Mouse (Mus musculus) large intestine, adult 2 months (tissue): Measurements from ENCODE around the gene Celf2. TPM values are rescaled to one million over a fixed set of nuclear protein-coding genes. Genes with fewer than 3 reads are reported as not detected.

Experiments
- DNase-seq: peaks from one replicate; pipeline ENCODE4 v3.0.0-alpha.2; 2012; ENCODE audit warnings: low read depth, low spot score
- WGBS: fragments of 180-500 bp; shearing (Covaris S2); methylation state at CpG from one replicate; pipeline ENCODE4 v1.1.7; 2018; 5-methylcytosine and 5-hydroxymethylcytosine counted together
- polyA plus RNA-seq: library from polyadenylated mRNA; depleted of rRNA; stranded (reverse); fragments of >200 nt; gene quantifications from 2 replicates; pipeline ENCODE4 v1.2.3, GENCODE M21; 2012

The Celf2 gene
- polyA plus RNA-seq, 1 experiment = 7.2 TPM

DNA sequence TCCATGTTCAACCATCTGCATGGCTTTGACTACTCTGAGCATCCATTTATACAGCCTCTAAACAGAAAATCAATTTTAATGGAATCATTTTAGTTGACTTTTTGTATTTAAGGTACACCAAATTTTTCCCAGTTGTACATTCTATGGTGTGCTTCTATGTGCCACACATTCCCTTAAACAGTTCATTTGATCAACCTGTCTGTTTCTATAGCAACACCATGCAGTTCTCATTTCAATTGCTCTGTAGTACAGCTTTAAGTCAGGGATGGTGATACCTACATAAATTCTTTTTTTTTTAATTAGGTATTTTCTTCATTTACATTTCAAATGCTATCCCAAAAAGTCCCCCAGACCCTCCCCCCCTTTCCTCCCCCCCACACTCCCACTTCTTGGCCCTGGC is 831.9 kb downstream of the Celf2 start:
- no peak for DNase-seq

DNA sequence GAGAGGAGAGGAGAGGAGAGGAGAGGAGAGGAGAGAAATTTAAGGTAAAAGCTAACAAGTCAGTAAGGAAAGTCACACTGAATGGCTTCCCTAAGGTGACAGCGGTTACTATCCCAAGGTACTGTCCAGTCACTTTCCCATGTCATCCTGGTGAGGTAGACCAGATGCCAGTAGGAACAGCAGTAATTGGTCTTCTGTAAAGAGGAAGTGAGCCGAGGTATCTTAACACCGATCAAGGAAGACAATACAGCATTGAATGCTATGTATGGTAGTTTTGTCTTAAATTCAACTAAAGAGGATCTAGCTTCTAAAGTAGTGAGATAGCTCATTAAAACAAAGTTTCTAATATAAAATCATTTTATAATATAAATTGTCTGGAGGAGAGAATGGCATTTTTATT is 835.0 kb downstream of the Celf2 start:
- 80% methylated on average over 3 of the region's 3 CpGs for WGBS
- no peak for DNase-seq

DNA sequence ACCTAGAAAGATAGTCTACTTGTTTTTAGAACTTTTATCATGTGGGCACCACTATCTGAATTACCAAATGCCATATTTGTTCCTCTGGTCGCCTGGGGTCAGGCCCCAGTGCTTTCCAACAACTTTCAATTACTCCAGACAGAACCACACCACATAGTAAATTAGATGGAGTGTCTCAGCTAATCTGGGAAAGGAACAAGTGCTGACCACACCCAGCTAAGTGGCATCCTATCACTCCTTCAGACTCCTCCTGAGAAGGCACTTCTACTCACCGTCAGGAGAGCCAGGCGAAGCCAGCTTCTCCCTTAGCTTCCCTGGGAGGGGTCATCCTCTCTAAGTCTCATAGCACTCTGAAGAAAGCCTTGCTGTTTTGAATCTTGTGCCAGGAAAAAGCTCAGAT is 835.9 kb downstream of the Celf2 start:
- no peak for DNase-seq
- 84% methylated on average over 3 of the region's 3 CpGs for WGBS

DNA sequence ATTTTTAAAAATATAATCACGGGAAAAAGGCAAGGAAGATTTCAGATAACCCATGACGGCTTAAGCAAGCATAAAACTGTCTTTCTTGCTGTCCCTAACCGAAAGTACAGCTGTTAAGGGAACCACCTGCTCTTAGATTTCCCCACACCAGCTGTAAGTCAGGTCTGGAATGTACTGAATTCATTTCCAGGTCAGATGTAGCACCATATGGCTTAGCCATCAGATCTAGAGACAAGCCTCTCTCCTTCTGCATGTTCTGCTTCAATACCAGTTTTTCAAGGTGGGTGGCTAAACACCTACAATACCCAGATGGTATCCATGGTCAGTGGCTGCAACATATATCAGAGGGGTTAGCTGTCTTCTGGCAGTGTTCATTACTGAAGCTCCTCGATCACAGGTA is 841.8 kb downstream of the Celf2 start:
- no peak for DNase-seq
- WGBS = 59% methylated on average over 4 of the region's 4 CpGs

DNA sequence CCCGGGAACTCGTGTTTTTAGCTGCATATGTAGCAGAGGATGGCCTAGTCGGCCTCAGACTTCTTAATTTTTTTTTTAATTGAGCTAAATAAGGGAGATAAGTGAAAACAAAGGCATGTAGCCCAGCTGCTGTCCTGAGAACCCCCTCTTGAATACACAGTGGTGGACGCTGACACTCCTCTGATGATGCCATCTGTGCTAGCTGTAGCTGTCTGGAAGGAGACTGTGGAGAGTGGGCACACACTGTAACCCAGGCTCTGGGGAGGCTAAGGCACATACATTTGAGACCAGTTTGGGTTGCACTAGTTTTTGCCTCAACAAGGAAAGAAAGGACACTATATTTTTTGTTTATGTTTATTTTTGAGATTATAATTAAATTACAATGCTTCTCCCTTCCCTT is 849.5 kb downstream of the Celf2 start:
- no peak for DNase-seq
- WGBS = 81% methylated on average over 4 of the region's 4 CpGs

DNA sequence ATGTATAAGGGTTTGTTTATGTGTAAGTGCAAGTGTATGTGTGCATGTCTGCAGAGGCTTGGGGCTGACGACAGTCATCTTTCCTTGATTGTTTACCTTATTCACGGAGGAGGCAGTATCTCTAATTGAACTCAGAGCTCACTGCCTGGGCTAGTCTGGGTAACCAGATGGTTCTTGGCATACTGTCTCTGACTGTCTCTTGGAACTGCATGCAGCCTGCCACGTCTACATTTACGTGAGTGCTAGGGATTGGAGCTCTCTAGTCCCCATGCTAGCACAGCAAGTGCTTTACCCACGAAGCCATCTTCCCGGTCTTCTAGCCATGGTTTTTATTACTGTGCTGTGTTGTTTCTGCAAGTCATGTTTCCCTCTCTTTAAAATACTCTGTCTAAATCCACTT is 855.6 kb downstream of the Celf2 start:
- 57% methylated on average over 6 of the region's 6 CpGs for WGBS
- DNase-seq = no peak

DNA sequence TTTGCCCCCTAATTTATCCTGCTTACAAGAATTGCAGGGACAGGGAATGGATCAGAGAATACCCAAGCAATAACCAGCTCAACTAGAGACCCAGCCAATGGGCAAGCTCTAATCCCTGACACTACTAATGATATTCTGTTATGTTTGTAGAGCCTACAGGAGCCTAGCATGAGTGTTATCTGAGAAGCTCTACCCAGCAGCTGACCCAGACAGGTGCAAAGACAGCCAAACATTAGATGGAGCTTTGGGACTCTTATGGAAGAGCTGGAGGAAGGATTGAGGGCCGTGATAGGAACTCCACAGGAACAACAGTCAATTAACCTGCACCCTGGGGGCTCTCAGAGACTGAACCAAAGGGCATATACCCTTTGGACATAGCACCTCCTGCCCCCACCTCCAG is 857.7 kb downstream of the Celf2 start:
- no peak for DNase-seq
- 73% methylated on average over 1 of the region's 1 CpGs for WGBS

DNA sequence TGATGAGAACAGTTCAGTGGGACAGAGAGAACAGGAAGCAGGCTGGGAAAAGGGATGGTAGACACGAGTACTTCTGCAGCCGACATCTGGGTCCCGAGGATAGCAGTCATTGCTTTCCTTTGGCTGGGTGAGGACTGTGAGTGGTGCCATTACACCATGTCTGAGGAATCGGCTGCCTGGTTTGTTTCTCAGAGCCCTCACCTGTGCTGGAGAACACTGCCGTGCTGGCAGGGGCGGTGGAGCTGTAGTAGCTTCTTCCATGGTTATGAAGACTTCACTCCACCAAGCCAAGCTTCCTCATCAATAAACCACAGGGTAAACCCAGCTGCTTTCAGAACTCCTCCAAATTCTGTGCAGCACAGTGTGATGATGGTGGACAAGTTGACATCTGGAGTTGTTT is 860.5 kb downstream of the Celf2 start:
- 83% methylated on average over 6 of the region's 6 CpGs for WGBS
- DNase-seq = no peak

DNA sequence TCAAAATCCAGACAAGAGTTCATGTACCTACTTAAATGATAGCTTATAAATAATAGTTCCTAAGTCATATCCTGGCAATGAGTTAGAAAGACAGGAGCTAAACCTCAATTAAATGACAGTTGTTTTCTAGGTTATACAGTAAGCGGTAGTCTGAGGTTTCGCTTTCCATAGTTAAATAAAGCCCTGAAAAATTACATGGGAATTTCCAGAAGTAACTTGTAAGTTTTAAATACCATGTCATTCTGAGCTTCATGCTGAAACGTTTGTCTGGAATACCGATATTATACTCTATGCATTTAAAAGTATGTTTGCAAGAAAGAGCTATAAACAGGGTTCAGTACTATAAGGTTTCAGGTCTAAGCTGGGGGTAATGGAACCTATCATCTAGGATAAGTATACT is 862.3 kb downstream of the Celf2 start:
- DNase-seq = no peak
- 76% methylated on average over 4 of the region's 4 CpGs for WGBS

DNA sequence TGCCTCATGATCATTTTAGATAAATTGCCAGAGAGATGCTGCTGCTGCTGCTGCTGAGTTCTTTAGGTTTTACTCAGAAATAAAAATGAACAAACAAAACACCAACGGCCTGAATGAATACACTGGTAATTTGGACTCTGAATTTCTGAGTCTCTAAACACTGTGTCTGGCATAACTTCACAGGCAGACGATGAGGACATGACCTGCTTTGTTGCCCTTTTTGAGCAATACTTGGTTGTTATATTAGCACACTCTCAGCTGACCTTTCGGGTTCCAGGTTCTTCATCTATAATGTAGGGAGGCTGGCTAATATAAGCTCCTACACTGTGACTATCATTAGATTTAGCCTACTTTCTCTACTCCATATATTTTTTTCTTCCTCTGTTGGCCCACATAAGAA is 863.0 kb downstream of the Celf2 start:
- 46% methylated on average over 3 of the region's 3 CpGs for WGBS
- DNase-seq = no peak

DNA sequence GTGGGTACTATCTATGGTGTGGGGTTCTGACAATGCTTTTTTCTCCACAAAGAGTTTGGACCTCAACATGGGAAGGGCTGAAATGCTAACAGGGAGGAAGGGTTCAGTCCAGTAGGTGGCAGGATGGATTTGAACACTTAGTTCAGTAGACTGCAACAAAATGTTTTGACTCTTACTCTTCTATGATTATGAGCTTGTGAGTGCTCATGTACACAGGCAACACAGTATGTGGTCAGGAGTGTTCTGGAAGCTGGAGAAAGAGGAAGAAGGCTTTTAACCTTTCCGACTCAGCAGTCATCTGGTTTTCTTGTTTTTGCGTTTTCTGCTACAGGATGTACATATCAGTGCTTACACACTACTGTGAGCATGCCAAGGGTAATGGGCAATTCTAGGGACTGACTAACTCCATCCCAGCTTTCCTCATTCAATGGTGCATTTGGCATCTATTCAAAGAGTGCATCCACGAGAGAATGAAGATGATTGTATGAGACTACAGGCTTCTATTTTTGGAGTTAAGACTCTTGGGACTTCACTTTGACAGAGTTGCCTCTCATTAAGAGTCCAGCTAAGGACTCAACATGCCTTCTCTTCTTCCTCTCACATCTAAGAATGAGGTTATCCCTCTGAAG is 867.0 kb downstream of the Celf2 start:
- 67% methylated on average over 3 of the region's 3 CpGs for WGBS
- no peak for DNase-seq

DNA sequence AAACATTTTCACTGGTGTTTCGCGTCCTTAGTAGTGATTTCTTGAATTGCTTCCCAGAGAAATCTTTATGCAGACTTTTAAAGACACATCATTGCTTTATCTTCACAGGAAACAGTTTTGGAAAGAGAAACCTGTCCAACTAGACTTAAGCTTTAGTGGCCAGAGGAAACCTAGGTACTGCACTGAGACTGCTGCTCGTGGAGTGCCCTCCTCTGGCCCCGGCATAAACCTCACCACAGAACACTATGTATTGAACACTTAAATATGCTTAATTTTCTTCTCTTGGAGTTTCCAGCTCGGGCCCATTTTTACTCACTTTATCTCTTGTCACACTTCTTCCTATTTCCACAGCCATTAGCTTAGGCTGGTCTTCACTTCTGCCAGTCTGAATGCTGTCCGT is 870.0 kb downstream of the Celf2 start:
- WGBS = 83% methylated on average over 6 of the region's 6 CpGs
- DNase-seq = no peak

DNA sequence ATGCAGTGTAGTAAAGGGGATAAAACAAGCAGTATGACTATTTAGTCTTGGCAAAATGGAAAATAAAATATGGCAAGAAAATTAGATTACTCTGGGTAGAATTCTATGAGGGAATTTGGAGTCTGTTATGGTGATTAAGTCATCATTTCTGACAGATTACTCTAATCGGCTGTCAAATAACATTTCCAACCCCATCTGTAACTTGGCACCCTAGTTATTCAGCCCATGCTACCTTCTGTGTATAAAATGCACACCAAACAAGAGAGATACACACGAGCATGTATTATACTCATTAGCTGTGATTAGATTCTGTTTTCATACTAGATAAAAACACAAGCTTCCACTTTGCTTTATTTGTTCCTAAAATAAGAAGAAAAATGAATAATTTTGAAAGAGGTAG is 872.2 kb downstream of the Celf2 start:
- no peak for DNase-seq
- 85% methylated on average over 2 of the region's 2 CpGs for WGBS

DNA sequence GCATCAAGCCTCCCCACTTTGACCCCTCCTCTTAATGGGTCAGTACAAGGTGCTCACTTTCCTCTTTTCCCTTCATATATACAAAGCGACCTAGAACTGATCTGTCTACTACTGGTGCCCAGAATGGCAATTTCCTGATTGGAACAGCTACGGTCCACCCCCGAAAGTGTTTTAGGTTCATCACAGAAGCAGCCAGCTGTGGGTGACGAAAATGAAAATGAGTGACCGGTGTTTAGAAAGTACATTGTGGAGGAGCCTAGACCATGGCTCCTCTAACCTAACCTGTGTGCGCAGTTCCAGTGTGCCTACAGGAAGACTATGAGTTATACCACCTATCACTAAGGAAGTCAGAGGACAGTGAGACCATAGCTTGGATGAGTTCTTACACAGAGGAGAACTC is 874.5 kb downstream of the Celf2 start:
- DNase-seq = no peak
- whole genome bisulfite sequencing = 91% methylated on average over 6 of the region's 6 CpGs

DNA sequence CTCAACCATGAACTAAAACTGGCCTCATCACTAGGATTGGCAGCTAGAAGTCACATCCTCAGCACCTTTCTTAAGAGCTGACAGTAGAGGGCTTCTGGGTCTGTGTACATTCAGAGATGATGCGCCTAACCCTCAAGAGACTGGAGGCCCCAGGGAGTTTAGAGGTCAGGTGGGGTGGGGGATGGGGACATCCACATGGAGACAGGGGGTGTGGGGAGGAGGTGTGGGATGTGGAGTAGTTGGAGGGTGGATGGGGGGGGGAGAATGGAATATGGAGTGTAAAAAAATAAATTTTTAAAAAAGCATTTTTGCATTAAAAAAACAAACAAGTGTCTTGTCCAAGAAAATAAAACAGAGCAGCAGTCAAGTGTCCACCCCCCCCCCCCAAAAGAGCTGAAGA is 876.2 kb downstream of the Celf2 start:
- WGBS = 89% methylated on average over 1 of the region's 1 CpGs
- no peak for DNase-seq

DNA sequence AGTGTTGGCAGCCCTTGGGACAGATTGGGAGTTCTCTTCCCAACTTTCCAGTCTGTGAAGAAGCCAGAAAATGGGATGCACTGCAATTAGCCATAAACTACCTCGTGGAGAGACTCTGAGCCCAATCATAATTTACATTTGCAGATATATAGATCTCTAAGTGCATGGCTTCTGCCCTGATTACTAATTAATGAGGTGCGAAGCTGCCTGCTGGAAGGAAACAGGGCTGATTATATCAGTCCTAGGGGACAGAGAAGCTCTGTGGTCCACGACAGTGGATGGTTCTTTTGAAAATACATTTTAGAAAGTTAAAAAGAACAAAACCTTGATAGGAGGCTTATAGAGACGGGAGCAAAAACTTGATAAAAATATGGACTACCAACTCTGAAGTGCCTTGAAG is 885.6 kb downstream of the Celf2 start:
- WGBS = 79% methylated on average over 4 of the region's 4 CpGs
- DNase-seq = no peak

DNA sequence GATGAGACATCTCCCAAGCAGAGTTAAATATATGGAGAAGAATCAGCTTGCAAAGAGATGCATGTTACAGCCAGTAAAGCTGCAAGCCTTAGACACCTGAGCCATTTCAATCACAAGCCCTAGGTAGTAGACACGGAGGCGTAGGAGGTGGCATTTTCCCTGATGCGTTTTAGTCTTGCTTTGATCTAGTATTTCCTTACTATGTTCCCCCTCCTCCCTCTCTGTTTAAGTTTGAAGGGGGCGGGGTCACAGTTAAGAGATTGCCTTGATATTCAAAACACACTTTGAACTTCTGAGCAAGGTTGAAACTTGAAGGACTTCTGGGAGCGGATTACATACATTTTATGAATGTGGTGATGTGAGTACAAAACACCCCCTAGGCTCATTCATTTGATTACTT is 887.3 kb downstream of the Celf2 start:
- 42% methylated on average over 5 of the region's 5 CpGs for WGBS
- no peak for DNase-seq

DNA sequence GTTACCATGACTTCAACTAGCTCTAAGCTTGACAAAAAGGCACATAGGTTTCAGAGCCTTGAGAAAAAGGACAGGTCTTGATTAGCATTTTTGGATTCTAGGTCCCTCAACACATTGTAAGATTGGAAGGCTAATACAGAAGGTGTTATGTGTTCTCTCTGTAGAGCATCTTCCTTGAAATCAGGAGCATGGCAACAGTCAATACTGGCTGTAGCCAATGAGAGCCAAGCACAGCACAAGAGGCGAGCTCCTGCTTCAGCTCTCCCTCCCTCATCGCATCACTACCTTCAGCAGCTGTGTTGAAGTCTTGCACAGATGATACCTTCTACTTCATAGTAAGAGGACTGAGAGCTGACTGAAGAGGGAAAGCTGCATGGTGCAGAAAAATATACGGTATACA is 890.5 kb downstream of the Celf2 start:
- DNase-seq = no peak
- WGBS = 90% methylated on average over 3 of the region's 3 CpGs

DNA sequence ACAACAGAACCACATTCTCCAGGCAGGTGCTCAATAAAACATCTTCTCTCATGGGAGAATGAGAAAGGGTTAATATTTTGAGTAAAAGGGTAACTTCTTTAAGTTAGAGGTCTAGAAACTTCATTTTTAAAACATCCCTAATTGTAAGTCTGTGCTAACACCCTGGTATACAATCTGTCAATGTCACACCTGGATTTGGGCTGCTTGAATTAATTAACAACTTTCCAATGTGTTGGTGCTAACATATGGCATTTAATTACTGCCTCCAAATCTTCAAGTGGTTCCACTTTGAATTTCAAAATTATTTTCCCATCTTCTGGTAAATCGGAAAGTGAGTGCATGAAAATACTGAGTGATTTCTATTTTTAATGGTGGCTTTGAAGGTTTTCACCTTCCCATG is 890.9 kb downstream of the Celf2 start:
- WGBS = 89% methylated on average over 1 of the region's 1 CpGs
- no peak for DNase-seq

DNA sequence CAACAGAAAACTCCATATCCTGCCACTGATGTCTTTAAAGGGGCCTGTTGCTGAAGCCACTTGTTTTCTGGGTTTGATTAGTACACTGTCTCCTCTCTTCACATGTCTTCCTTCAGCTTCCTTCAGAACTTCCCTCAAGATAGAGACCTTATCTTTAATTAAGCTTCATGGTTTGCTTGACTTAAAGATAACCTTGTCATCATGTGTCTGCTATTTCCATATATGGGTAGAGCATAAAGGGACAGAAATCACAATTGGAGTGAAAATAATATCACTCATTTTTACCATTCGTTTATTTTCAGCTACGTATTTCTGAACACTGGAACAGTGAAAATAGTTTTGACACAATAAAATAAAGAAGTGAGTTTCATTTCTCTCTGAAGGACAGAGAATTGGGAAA is 905.0 kb downstream of the Celf2 start:
- no peak for DNase-seq
- 82% methylated on average over 2 of the region's 2 CpGs for WGBS

DNA sequence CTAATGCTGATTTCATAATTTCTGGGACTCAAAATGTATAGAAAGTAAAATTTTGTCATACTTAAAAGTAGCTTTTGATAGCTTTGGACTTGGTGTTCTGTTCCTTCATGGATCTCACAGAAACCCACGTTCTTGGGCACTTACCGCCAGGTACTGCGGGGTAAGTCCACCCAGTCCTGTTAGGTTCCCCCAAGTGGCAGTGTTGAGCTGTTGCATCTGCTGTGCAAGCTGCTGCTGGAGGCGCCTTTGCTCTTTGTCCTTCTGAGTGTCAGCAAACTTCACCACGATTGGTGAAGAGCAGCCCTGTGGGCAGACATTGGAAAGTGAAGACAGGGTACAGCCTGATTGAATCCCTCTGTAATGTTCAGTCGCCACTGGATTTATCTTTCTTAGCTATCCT is 905.5 kb downstream of the Celf2 start:
- no peak for DNase-seq
- WGBS = 85% methylated on average over 6 of the region's 6 CpGs

DNA sequence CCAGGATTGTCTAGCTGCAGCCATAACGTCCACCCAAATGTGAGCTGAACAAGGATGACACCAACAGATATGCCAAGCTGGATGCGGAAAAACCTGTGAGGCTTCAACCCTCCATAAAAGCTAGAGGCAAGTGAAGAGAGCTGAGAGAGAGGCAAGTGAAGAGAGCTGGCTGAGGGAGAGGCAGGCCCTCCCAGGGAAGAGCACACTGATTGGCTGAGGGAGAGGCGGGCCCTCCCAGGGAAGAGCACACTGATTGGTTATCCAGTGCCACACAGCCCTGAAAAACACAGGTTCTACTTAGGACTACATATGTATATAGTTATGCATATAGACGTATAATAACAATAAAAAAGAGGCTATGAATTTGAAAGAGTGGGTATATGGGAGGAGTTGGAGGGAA is 907.2 kb downstream of the Celf2 start:
- DNase-seq = no peak
- WGBS = 82% methylated on average over 4 of the region's 4 CpGs

DNA sequence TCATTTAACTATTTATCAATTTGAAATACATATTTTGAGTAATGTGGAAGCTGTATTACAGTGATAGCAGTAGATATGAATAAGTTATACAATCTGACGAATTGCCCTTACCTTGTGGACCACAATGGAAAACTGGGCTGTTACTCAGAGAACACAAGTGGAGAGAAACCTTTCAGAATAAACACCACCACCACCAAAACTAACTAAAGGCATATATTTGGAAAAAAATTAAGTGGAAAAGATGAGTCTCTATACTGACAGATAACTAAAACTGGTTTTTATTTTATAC is 910.5 kb downstream of the Celf2 start:
- DNase-seq = no peak
- 83% methylated on average over 1 of the region's 1 CpGs for WGBS
